Mouse (Mus musculus) thymus, postnatal 10 days (tissue): ENCODE results near the gene Olfr1370.
"Not testable (repeated sequence)": the region's sequence is repeated elsewhere in the genome, so short reads cannot be mapped to it uniquely, and the experiment has no call there.

ENCODE experiments used
- DNase-seq, 2 experiments: peaks; one replicate each; pipeline ENCODE4 v3.0.0; 2021; ENCODE audit warnings: low spot score in 2 of 2

Gene Olfr1370

GRCm38 (mm10) chr13:21074847-21075246 lies at the start of gene Olfr1370:
TSS of gene Olfr1370 (minus strand) at chr13:21074947.
- no peak for DNase-seq

- DNase-seq = no peak
Observed at GRCm38 (mm10) chr13:21114121-21114520, 39.4 kb upstream of the Olfr1370 start.

GRCm38 (mm10) chr13:21111183-21111582 lies 36.4 kb upstream of the Olfr1370 start, which contains the start of gene Olfr1369-ps1:
TSS of gene Olfr1369-ps1 (plus strand) at chr13:21111483.
- DNase-seq = not testable (repeated sequence)

GRCm38 (mm10) chr13:21110441-21110840 lies 35.7 kb upstream of the Olfr1370 start:
- DNase-seq = no peak

- DNase-seq = no peak
Observed at GRCm38 (mm10) chr13:21109759-21110158, 35.0 kb upstream of the Olfr1370 start.

GRCm38 (mm10) chr13:21082686-21083085 lies 7.9 kb upstream of the Olfr1370 start:
- DNase-seq = no peak

GRCm38 (mm10) chr13:21066021-21066420 lies 8.7 kb downstream of the Olfr1370 start:
- no peak for DNase-seq

GRCm38 (mm10) chr13:21050118-21050517 lies 24.6 kb downstream of the Olfr1370 start:
- DNase-seq = no peak

GRCm38 (mm10) chr13:21040589-21041199 lies 34.1 kb downstream of the Olfr1370 start:
- DNase-seq = no peak

GRCm38 (mm10) chr13:21035981-21036380 lies 38.8 kb downstream of the Olfr1370 start:
- no peak for DNase-seq

GRCm38 (mm10) chr13:21035011-21035410 lies 39.7 kb downstream of the Olfr1370 start:
- DNase-seq = no peak

- DNase-seq = no peak
Observed at GRCm38 (mm10) chr13:21033176-21033575, 41.6 kb downstream of the Olfr1370 start.

GRCm38 (mm10) chr13:21024831-21025230 lies 49.9 kb downstream of the Olfr1370 start:
- DNase-seq = no peak
